Mouse (Mus musculus) urinary bladder, adult 2 months (tissue): ENCODE results near the gene Cacna1c. TPM values are rescaled to one million over a fixed set of nuclear protein-coding genes. Genes with fewer than 3 reads are reported as not detected.
"Not testable (repeated sequence)": the region's sequence is repeated elsewhere in the genome, so short reads cannot be mapped to it uniquely, and the experiment has no call there.

Experiments used
- DNase-seq: peaks from one replicate; pipeline ENCODE4 v3.0.0; 2022; ENCODE audit warnings: low spot score
- polyA plus RNA-seq: library from polyadenylated mRNA; depleted of rRNA; stranded (reverse); fragments of >200 nt; gene quantifications from 2 replicates; pipeline ENCODE4 v1.2.3, GENCODE M21; 2012

The Cacna1c gene
- polyA plus RNA-seq, 1 experiment, result 11.2 TPM

- DNase-seq, result peak; percentile 10
These were observed 17.2 kb upstream of the Cacna1c start for GRCm38 (mm10) chr6:119213375-119213774.

DNA sequence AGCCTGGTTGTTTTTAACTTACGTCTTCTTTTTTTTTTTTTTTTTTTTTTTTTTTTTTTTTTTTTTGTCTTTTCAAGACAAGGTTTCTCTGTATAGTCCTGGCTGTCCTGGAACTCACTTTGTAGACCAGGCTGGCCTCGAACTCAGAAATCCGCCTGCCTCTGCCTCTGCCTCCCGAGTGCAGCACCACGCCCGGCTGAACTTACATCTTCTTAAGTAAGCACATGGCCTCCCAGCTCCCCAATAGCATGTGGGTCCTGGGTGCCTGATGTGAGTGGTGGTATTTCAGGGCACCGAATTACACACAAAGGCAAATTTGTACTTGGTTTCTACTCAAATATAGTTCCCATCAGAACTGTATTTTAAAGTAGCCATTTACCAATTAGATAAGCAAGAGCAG lies 9.8 kb upstream of the Cacna1c start:
- DNase-seq, result not testable (repeated sequence)

DNA sequence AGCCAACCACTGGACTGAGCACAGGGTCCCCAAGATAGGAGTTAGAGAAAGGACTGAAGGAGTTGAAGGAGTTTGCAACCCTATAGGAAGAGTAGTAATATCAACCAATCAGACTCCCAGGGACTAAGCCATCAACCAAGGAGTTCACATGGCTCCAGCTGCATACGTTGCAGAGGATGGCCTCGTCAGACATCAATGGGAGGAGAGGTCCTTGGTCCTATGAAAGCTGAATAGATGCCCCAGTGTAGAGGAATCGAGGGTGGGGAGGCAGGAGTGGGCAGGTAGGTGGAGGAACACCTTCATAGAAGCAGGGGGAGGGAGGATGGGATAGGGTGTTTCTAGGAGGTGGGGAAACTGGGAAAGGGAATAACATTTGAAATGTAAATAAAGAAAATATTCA lies 8.7 kb upstream of the Cacna1c start:
- no peak for DNase-seq

DNA sequence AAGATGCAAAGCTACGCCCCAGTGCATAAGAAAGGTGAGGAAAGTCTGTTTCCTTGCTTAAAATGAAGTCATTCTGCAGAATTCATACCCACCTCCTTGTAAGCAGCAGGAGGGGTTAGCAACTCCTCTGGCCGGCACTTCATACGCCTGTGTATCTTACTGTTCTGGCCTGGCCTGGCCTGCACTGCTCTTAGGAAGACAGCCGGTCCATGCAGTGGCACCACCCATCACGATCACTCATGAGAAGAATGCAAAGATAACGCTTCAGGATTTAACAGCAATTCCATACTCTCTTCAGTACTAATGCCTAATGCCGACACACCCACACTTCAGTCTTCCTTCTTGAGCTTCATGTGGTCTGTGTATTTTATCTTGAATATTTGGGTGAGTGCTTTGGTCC lies 8.1 kb upstream of the Cacna1c start:
- no peak for DNase-seq

DNA sequence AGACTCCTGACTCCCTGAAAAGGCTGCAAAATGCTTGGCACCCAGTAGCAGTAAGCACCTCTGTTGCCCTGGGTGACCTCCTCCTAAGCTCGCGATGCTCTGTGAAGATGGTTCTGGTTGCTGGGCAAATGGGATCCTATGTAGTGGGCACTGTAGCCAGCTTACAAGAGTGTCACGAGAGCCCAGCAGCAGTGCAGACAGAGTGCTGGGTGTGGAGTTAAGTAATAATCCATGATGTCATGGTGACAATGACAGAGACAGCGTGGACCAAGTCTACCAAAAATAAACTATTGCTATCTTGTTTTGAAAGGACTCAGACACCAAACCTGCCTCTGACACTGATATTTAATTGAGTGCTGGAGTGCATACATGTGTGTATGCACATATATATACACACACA lies 5.4 kb upstream of the Cacna1c start:
- DNase-seq, result no peak

DNA sequence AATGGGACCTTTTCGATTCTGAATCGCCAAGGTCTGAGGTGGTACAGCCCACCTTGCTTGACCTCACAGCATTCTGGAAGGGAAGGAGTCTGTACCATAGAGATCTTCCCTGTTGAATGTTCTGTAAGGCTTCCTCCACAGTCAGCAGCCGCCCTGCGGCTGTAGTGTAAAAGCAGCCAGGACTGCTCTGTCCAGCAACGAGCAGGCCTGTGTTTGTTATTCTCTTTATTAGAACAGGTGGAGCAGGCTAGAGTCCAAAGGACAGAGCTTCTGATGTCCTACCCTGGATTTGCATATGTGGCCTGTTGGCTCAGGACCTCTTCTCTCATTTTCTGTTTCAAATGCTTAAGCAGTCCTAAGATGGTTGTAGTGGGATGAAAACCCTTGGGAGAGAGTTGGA lies 4.1 kb upstream of the Cacna1c start:
- DNase-seq, result no peak

DNA sequence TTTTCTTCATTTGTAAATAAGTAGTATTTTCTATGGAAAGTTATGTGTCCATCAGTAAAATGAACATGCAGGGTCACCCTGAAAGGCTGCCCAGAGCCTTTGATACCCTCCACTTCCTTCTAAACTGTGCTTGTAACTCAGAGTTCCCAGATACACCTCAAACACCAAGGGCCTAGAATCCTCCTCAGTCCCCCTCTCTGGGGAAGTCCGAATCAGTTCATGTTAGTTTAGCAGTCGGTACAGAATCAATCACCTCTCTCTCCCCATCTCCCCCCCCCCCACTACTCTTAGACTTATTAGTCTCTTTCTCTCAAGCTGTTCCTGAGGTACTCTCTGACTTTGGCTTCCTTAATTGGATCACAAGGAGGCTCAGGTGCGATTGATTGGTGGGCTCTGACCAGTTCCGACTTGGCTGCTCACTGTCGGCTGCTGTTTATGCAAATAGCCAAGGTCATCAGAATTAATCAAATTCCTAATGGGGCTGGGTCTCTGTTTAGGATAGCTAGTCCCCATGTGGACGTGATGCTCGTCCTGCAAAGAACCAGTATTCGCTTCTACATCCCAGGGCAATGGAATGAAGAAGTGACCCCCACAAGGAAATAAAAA lies 3.2 kb upstream of the Cacna1c start:
- DNase-seq, result no peak

- DNase-seq, result no peak
These were observed 2.5 kb upstream of the Cacna1c start for GRCm38 (mm10) chr6:119198534-119199273.

DNA sequence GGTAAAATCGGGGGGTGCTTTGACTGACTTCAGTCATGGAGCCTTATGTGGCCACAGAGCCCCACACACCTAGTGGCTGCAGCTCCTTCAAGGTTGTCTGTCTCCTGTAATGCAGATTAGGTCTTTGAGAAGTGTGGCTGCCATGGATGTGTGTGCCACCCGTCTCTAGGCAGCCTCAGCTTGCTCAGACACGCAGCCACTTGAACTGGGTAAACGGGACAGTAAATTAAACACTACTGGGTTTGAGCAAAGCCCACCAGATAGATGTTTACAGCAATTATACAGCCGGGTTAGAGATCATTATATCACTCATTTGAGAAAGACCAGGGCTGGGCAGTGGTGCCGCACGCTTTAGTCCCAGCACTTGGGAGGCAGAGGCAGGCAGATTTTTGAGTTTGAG lies 1.6 kb downstream of the Cacna1c start:
- DNase-seq, result no peak

- DNase-seq, result no peak
These were observed 2.1 kb downstream of the Cacna1c start for GRCm38 (mm10) chr6:119194161-119194560.

- no peak for DNase-seq
These were observed 2.6 kb downstream of the Cacna1c start for GRCm38 (mm10) chr6:119193571-119194154.

DNA sequence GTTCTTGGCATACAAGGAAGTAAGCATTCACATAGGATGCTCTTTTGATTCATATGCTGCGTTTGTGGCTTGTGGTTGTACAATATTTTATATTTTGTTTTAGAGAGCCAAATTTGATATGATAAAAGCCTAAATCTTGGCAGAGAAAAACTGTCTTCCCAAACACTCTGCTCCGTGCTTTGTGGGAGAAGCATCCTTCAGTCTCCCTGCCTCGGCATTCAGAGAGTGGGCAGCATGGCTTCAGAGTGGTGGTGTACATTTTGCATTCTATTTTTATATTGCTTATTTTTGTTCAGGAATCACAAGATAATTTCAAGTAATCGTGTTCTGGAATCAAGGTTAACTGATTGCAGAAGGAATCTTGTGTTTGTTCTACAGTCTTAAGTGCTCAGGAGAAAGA lies 4.7 kb downstream of the Cacna1c start:
- no peak for DNase-seq

- no peak for DNase-seq
These were observed 8.6 kb downstream of the Cacna1c start for GRCm38 (mm10) chr6:119187631-119188030.

GRCm38 (mm10) chr6:119186658-119187057 lies 9.6 kb downstream of the Cacna1c start:
- no peak for DNase-seq

- DNase-seq, result no peak
These were observed 12.4 kb downstream of the Cacna1c start for GRCm38 (mm10) chr6:119183781-119184180.

- no peak for DNase-seq
These were observed 14.0 kb downstream of the Cacna1c start for GRCm38 (mm10) chr6:119182211-119182610.

DNA sequence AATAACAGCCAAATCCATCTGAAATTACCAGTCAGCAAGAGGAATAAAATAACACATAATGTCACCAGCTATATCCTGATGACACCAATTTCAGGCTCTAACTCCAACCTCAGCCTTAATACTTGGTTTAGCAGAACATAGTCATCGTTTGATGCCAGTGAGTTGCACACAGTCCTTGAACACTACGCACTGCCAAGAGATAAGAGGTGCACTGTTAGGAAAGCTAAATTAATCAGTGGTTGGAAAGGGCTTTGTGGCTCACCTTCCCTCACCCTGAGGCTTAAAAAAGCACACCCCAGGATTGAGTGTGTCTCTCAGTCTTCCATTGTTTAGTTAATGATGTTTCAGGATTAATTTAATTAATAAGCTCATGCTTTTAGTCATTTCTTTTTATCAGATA lies 16.0 kb downstream of the Cacna1c start:
- DNase-seq, result no peak

DNA sequence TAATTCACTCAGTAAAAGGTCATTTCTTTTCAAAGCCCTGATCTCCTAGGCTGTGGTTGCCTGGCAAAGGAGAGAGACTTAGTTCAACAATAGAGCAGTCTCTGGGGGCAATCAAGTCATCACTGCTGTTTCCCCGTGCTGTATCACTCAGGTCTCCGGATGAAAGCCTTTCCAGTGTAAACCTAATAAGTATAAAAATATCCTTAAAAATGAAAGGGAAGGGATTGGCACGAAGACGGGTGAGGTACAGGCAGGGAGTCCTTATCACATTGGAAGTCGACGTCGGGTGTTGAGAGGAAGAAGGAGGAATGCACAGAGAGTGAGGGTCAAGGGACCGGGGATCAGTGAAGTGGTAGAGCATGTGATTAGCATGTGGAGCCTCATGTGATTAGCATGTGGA lies 19.1 kb downstream of the Cacna1c start:
- no peak for DNase-seq

- no peak for DNase-seq
These were observed 20.1 kb downstream of the Cacna1c start for GRCm38 (mm10) chr6:119176103-119176502.

- DNase-seq, result peak; percentile 82
These were observed 21.0 kb downstream of the Cacna1c start, which contains the start of gene Dcp1b for GRCm38 (mm10) chr6:119175078-119175853. Dcp1b (plus strand) TSS chr6:119175253.

DNA sequence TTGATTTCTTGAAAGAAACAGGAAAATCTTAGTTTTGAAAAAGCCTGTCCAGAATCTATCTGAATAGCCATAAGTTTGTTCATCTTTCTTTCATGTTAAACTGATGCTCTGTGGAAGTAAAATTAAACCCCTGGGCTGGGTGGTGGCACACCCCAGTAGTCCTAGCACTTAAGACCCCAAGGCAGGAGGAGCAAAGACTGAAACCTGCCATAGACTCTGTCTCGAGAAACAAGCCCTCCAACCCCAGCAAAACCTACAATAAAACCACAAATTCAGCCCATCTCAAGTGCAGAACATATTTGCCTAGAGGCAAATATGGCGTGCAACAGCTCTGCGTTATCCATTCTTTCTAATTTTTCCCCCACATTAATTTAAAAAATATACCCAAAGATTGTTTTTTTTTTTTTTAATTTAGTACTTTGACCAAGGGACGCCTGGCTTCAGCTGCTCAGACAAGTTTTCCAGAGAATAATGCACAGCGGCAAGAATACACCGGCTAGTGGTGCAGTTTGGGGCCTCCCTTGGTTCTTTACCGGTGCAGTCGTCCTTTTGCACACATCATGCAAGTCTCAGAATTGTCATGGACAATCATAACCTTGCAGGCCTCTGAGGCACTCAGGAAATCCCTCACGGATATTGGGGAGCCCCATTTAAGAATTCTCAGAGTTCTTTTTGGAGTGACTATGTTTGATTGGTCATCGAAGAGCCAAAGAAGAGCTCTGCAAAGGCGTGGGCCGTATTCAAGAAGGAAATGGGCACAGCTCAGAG lies 21.7 kb downstream of the Cacna1c start:
- DNase-seq, result no peak

DNA sequence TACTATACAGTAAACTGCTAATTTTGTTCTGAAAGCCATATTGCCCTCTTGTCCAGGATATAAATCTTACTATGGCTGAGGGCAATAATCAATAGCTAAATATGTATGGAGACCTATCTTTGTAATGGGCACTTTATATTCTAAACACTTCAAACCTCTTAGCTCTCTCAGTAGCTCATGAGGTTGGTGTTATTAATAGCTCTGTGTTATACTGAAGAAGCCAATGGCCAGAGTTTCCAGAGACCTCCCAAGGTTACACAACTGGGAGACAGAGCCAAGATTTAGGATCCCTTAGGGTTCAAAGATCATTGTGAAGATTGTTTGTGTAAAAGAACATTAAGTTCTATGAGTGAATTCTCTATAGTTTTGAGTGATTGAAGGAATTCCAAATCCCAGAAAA lies 30.5 kb downstream of the Cacna1c start:
- no peak for DNase-seq
